Mouse (Mus musculus) cortical plate, adult 2 months (tissue): ENCODE results near the gene Anxa3. TPM values are rescaled to one million over a fixed set of nuclear protein-coding genes. Genes with fewer than 3 reads are reported as not detected.

Source experiments
- H3K27ac ChIP-seq: fragments of 200-500 bp; 2 replicates; pipeline ENCODE4 v1.5.1; 2012; ENCODE audit warnings: low read length, control low read depth, inconsistent platforms; ENCODE audit not compliant: insufficient read depth
- H3K4me1 ChIP-seq: fragments of 200-500 bp; 2 replicates; pipeline ENCODE4 v1.6.1; 2011; ENCODE audit warnings: low read length; ENCODE audit not compliant: control insufficient read depth, insufficient read depth
- H3K4me3 ChIP-seq: fragments of 200-500 bp; 2 replicates; pipeline ENCODE4 v1.5.1; 2011; ENCODE audit warnings: mild to moderate bottlenecking, low read length, control low read depth; ENCODE audit not compliant: insufficient read depth
- CTCF ChIP-seq: fragments of 200-500 bp; IDR thresholded peaks from 2 replicates; pipeline ENCODE4 v1.5.1; 2011; ENCODE audit warnings: mild to moderate bottlenecking, control low read depth, low read length; ENCODE audit not compliant: insufficient read depth; ENCODE audit errors: extremely low read depth
- POLR2A ChIP-seq: fragments of 200-500 bp; IDR thresholded peaks from 2 replicates; pipeline ENCODE4 v1.6.1; 2011; ENCODE audit warnings: mild to moderate bottlenecking, low read length, control low read depth; ENCODE audit not compliant: insufficient read depth; ENCODE audit errors: extremely low read depth
- polyA plus RNA-seq: library from polyadenylated mRNA; depleted of rRNA; stranded (reverse); fragments of >200 nt; gene quantifications from 2 replicates; pipeline ENCODE4 v1.2.3, GENCODE M21; 2012; rRNA removed

Anxa3 gene
- polyA plus RNA-seq, 1 experiment: 21.5 TPM

DNA sequence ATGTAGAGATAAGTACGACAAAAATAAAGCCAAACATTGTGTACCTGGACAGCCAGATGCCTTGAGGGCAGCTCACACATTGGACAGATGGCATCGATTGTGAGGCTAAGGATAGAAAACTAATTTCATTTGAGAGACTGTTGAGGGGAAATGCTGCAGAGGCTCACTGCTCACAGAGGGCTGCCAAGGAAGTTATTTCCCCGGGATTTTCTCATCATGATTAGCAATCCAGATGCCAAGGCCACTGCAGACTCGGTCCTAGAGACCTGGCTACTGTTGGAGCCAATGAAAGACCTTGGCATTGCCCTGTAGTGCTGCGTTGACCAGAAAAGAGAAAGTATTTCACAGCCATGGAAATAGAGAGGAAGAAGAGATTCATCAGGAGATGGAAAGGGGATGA is 87.1 kb downstream of the Anxa3 start:
- Histone ChIP-seq H3K4me1 (no peaks in the 10 kb centered on the region), H3K4me3 (no peak overlapping the region), H3K27ac (no peak overlapping the region)
- TF ChIP-seq POLR2A: no peak

DNA sequence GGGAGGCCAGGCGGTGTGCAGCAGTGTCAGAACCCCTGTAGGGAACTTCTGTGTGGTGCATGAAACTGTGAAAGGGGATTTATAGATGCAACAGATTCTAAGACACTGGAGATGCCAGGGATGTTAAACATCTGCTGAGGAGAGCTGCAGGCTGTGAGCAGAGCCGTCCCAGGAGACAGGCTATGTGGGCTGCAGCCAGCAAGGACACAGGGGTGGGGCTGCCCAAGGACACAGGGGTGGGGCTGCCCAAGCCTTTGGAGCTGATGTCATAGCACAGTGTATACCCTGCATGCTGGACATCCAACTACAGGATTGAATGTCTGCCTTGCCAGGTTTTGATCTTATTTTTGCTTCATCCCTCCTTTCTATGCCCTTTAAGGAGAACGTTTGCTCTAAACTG is 88.0 kb downstream of the Anxa3 start:
- Histone ChIP-seq H3K4me3 (no peak overlapping the region), H3K27ac (no peak overlapping the region), H3K4me1 (no peaks in the 10 kb centered on the region)
- TF ChIP-seq POLR2A (no peak), CTCF (no peak)

DNA sequence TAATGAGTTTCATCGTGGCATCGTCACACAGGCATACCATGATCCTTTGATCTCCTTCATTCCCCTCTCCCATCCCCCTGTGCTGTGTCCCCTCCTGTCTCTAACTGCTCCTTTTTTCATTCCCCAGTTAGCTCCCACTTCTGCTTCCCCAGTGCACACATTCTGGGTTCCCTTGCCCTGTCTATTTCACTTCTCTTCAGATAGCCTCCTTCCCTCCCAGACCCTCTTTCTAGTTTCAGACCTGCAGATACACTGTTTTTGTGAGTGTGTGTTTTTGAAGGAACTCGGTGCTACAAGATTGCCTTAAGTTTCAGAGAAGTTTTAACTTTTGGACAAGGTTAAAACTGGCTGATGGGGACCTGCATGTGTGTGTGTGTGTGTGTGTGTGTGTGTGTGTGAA is 88.5 kb downstream of the Anxa3 start:
- Histone ChIP-seq H3K4me1 (no peaks in the 10 kb centered on the region), H3K4me3 (no peak overlapping the region), H3K27ac (no peak overlapping the region)
- TF ChIP-seq POLR2A (no peak), CTCF (no peak)

DNA sequence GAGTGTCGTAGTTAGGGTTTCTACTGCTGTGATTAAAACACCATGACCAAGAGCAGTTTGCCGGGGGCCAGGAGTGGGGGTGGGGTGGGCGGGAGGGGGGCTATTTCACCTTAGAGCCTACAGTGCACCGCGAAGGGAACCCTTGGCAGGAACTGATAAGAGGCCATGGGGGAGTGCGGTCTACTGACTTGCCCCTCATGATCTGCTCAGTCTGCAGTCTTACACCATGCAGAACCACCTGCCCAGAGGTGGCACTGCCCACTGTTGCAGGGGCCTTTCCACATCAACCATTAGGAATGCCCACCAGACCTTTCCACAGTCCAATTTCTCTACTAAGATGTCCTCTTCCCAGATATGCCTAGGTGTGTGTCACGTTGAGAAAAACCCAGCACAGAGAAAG is 92.1 kb downstream of the Anxa3 start:
- no peaks in the 10 kb centered on the region; the same call in 1 of the 2 replicates for H3K4me1 ChIP-seq
- no peak overlapping the region for H3K4me3 ChIP-seq
- H3K27ac ChIP-seq: no peak overlapping the region
- TF ChIP-seq CTCF (no peak), POLR2A (no peak)

DNA sequence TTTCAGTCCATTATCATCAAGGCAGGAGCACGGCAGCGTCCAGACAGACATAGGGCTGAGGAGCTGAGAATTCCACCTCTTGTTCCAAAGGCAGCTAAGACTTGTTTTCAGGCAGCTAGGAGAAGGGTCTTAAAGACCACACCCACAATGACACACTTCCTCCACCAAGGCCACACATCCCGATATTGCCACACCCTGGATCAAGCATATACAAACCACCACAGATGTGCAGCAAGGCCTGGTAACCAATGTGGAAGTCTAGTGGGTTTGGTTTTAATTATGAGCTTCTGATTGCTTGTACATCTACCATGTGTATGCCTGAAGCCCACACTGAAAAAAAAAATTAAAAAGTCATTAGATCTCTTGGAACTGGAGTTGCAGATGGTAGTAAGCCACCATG is 95.3 kb downstream of the Anxa3 start:
- no peak for TF ChIP-seq CTCF
- TF ChIP-seq POLR2A: no peak
- H3K4me1 ChIP-seq: no peaks in the 10 kb centered on the region; the same call in 1 of the 2 replicates
- no peak overlapping the region for H3K4me3 ChIP-seq
- no peak overlapping the region for H3K27ac ChIP-seq

DNA sequence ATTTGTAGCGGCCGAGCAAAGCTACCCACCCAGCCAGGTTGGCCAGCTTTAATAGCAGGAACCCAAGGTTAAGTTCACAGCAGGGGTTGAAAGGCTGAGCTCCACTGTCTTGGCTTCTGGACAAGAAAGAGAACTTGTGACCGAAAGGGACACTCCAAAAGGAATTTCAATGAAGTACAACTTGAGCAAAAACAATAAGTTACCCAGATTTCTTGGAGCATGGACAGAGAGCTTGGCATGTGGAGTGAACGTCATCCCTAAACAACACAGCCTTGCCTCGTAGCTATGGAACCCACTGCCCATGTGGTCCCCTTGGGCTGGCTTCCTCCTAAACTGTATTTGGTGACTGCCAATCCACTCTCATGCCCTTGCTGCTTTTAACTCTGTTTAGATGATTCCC is 97.2 kb downstream of the Anxa3 start:
- H3K27ac ChIP-seq: 0 out of 2 replicates have a peak overlapping the region, but pooled peaks have one; percentile 48
- no peak overlapping the region for H3K4me3 ChIP-seq
- H3K4me1 ChIP-seq: no peaks in the 10 kb centered on the region; the same call in 1 of the 2 replicates
- TF ChIP-seq CTCF (no peak), POLR2A (no peak)

Other genes starting within 250 kb of the Anxa3 start
- gene Bmp2k, start 204.3 kb downstream of the Anxa3 start, polyA plus RNA-seq: 9.1 and 10.5 TPM in 2 replicates